In genomic region chr13:4826756-4827155, GRCm38 (mm10) we compare ENCODE assay signal across 26 mouse cellular contexts.
A peak's percentile ranks its signal among the peaks of the same experiment; 100 is the strongest.
DNase-seq lines count a peak whose midpoint lies in the region; ATAC-seq and TF ChIP-seq lines count a peak whose summit lies in the region.
"Had no signal": no experiment of that assay in that cellular context is flagged by ENCODE, and none has a peak within 500 bp of the region (broad histone marks: within the 10 kb centered on the region; RNA-seq: fewer than 3 reads in every experiment).

No protein-coding gene starts in this region.

- no peak overlapping the region for H3K9ac ChIP-seq in kidney, embryonic 14.5 days (ENCODE audit: low read depth, low read length)
- H3K9ac ChIP-seq: embryonic facial prominence, embryonic 13.5 days; embryonic facial prominence, embryonic 15.5 days; forebrain, embryonic 12.5 days had no signal

- 89% methylated on average over 3 of the region's 3 CpGs for WGBS in kidney, embryonic 14.5 days
- WGBS in midbrain, embryonic 10.5 days, result 89% methylated on average over 3 of the region's 3 CpGs

- DNase-seq in NIH3T3 (ENCODE audit: low read depth), result peak; percentile 22
- DNase-seq in heart, postnatal 25 days (ENCODE audit: low spot score), result no peak
- no peak for DNase-seq in gastrocnemius, postnatal 25 days
- no peak for DNase-seq in midbrain, embryonic 10.5 days (ENCODE audit: low spot score)
- DNase-seq: adrenal gland, adult 8-10 months; adrenal gland, postnatal 14 days; adrenal gland, postnatal 36 days; B cell, adult 2 months; cerebellum, adult 11-12 months; cerebellum, adult 2 months; cerebellum, adult 9-10 months; cerebellum, postnatal 10 days; cerebellum, postnatal 25 days; embryo, embryonic 11 days had no signal

- no peak overlapping the region for H3K4me3 ChIP-seq in C2C12 (ENCODE audit: insufficient read depth, poor library complexity, severe bottlenecking)
- H3K4me3 ChIP-seq in embryonic fibroblast, embryonic 13.5 days (ENCODE audit: insufficient read depth, low read length), result no peak overlapping the region
- H3K4me3 ChIP-seq in myocyte, result no peak overlapping the region
- no peak overlapping the region for H3K4me3 ChIP-seq in kidney, embryonic 14.5 days (ENCODE audit: low read length)
- H3K4me3 ChIP-seq in midbrain, embryonic 10.5 days, result no peak overlapping the region
- H3K4me3 ChIP-seq: embryonic facial prominence, embryonic 13.5 days; embryonic facial prominence, embryonic 15.5 days; forebrain, embryonic 10.5 days; forebrain, embryonic 12.5 days had no signal

- H3ac ChIP-seq in C2C12 (ENCODE audit: control insufficient read depth, insufficient read length, low read depth), result no peak overlapping the region
- H3ac ChIP-seq in myocyte (ENCODE audit: control insufficient read depth, insufficient read length), result no peak overlapping the region

- ATAC-seq in kidney, embryonic 14.5 days (ENCODE audit: low FRiP score, low TSS enrichment), result no peak
- ATAC-seq: activated CD4-positive, CD25-positive, alpha-beta regulatory T cell, adult 4 months; forebrain, embryonic 14.5 days; forebrain, embryonic 16.5 days had no signal

- intact Hi-C loops in heart, postnatal 25 days (cut with DNase I), result no loop called here

- no peaks in the 10 kb centered on the region for H3K9me3 ChIP-seq in kidney, embryonic 14.5 days (ENCODE audit: control insufficient read depth, low read length)
- no peaks in the 10 kb centered on the region for H3K9me3 ChIP-seq in midbrain, embryonic 10.5 days (replicated peaks)
- H3K9me3 ChIP-seq: embryonic facial prominence, embryonic 13.5 days; embryonic facial prominence, embryonic 15.5 days; forebrain, embryonic 10.5 days; forebrain, embryonic 12.5 days; G1E had no signal

- H3K79me3 ChIP-seq in C2C12 (ENCODE audit: low read depth), result no peaks in the 10 kb centered on the region

- no peak overlapping the region for H3K4me2 ChIP-seq in myocyte (ENCODE audit: low read depth)
- no peak overlapping the region for H3K4me2 ChIP-seq in kidney, embryonic 14.5 days (replicated peaks; ENCODE audit: low read depth, low read length)
- H3K4me2 ChIP-seq: embryonic facial prominence, embryonic 13.5 days; embryonic facial prominence, embryonic 15.5 days; forebrain, embryonic 12.5 days had no signal

- H3K27me3 ChIP-seq in C2C12 (ENCODE audit: control insufficient read depth, insufficient read depth, insufficient read length) (no peaks in the 10 kb centered on the region), myocyte (ENCODE audit: control insufficient read depth, insufficient read depth, insufficient read length) (no peaks in the 10 kb centered on the region)
- no peaks in the 10 kb centered on the region for H3K27me3 ChIP-seq in kidney, embryonic 14.5 days (ENCODE audit: control insufficient read depth, insufficient read depth, low read length)
- no peaks in the 10 kb centered on the region for H3K27me3 ChIP-seq in midbrain, embryonic 10.5 days (ENCODE audit: low read depth, poor library complexity, severe bottlenecking)
- H3K27me3 ChIP-seq: embryonic facial prominence, embryonic 13.5 days; embryonic facial prominence, embryonic 15.5 days; forebrain, embryonic 12.5 days had no signal

- H3K27ac ChIP-seq in embryonic fibroblast, embryonic 13.5 days (ENCODE audit: insufficient read depth, low read length), result peak overlapping the region; percentile 85
- no peak overlapping the region for H3K27ac ChIP-seq in kidney, embryonic 14.5 days (ENCODE audit: low read depth, low read length)
- H3K27ac ChIP-seq in midbrain, embryonic 10.5 days (replicated peaks), result no peak overlapping the region
- H3K27ac ChIP-seq: embryonic facial prominence, embryonic 13.5 days; embryonic facial prominence, embryonic 15.5 days; forebrain, embryonic 10.5 days; forebrain, embryonic 12.5 days had no signal

- H3K79me2 ChIP-seq in C2C12 (ENCODE audit: control insufficient read depth, insufficient read depth), result no peaks in the 10 kb centered on the region
- H3K79me2 ChIP-seq in myocyte (ENCODE audit: control insufficient read depth, insufficient read depth), result no peaks in the 10 kb centered on the region

- TF ChIP-seq CTCF in C2C12 (IDR thresholded peaks at IDR 0.05; ENCODE audit: control insufficient read depth, insufficient read depth, insufficient read length), result no peak
- TF ChIP-seq CTCF in embryonic fibroblast, embryonic 13.5 days (IDR thresholded peaks at IDR 0.05; ENCODE audit: borderline replicate concordance, insufficient read depth, low read length), result no peak

- H3K36me3 ChIP-seq in C2C12 (ENCODE audit: control insufficient read depth, insufficient read depth) (no peaks in the 10 kb centered on the region), myocyte (ENCODE audit: control insufficient read depth, insufficient read depth) (no peaks in the 10 kb centered on the region)
- no peaks in the 10 kb centered on the region for H3K36me3 ChIP-seq in kidney, embryonic 14.5 days (ENCODE audit: control insufficient read depth, insufficient read depth, low read length)
- no peaks in the 10 kb centered on the region for H3K36me3 ChIP-seq in midbrain, embryonic 10.5 days
- H3K36me3 ChIP-seq: embryonic facial prominence, embryonic 13.5 days; embryonic facial prominence, embryonic 15.5 days; forebrain, embryonic 10.5 days; forebrain, embryonic 12.5 days; G1E had no signal

- TF ChIP-seq POLR2A in embryonic fibroblast, embryonic 13.5 days (IDR thresholded peaks at IDR 0.05; ENCODE audit: low read depth, low read length), result no peak
- TF ChIP-seq POLR2A in myocyte (IDR thresholded peaks at IDR 0.05; ENCODE audit: insufficient read length, low read depth), result no peak

- H3K4me1 ChIP-seq in embryonic fibroblast, embryonic 13.5 days (ENCODE audit: control insufficient read depth, insufficient read depth, low read length), result no peaks in the 10 kb centered on the region
- no peaks in the 10 kb centered on the region for H3K4me1 ChIP-seq in kidney, embryonic 14.5 days (ENCODE audit: control insufficient read depth, insufficient read depth, low read length)
- no peaks in the 10 kb centered on the region for H3K4me1 ChIP-seq in midbrain, embryonic 10.5 days
- H3K4me1 ChIP-seq: embryonic facial prominence, embryonic 13.5 days; embryonic facial prominence, embryonic 15.5 days; forebrain, embryonic 10.5 days; forebrain, embryonic 12.5 days had no signal

TF ChIP-seq in C2C12, 6 proteins besides CTCF, POLR2A, EP300 and RAD21:
- TF ChIP-seq CEBPB (IDR thresholded peaks at IDR 0.05; ENCODE audit: low read depth) (no peak), FOSL1 (IDR thresholded peaks at IDR 0.05; ENCODE audit: insufficient read depth, low read length, poor library complexity, severe bottlenecking) (no peak), USF1 (IDR thresholded peaks at IDR 0.05; ENCODE audit: low read depth) (no peak), MYOD1 (IDR thresholded peaks at IDR 0.05; ENCODE audit: control insufficient read depth, insufficient read length, low read depth) (peak; percentile 78)

TF ChIP-seq in myocyte, 11 proteins besides CTCF, POLR2A, EP300 and RAD21:
- TF ChIP-seq CEBPB (IDR thresholded peaks at IDR 0.05; ENCODE audit: insufficient read depth, poor library complexity, severe bottlenecking) (peak; percentile 55; the same call in 1 of the 2 replicates), TCF12 (IDR thresholded peaks at IDR 0.05; ENCODE audit: insufficient read depth, poor library complexity, severe bottlenecking) (no peak)
TF ChIP-seq in myocyte: peak in this region for 1.
